ENCODE assay signal across 9 mouse cellular contexts in the genomic region with DNA sequence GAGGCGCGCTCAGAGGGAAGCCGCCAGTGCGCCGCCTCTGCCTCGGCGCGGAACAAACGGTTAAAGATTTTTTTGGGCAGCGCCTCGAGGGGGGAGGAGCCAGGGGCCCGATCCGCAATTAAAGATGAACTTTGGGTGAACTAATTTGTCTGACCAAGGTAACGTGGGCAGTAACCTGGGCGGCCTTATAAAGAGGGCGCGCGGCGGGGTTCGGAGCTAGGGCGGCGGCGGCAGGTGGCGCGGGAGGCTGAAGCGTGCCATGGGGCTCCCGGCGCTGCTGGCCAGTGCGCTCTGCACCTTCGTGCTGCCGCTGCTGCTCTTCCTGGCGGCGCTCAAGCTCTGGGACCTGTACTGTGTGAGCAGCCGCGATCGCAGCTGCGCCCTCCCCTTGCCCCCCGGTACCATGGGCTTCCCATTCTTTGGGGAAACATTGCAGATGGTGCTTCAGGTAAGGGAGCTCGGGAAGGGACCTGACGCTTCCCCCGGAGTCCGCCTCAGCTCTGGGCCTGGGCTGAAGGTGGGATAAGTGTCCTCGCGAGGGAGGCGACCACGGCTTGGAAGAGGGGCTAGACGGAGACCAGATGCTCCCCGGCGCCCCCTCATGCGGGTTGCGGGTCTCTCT. TPM values are rescaled to one million over a fixed set of nuclear protein-coding genes. Genes with fewer than 3 reads are reported as not detected.
DNase-seq lines count a peak whose midpoint lies in the region; ATAC-seq lines count a peak whose summit lies in the region.
"Had no signal": no experiment of that assay in that cellular context is flagged by ENCODE, and none has a peak within 500 bp of the region (broad histone marks: within the 10 kb centered on the region; RNA-seq: fewer than 3 reads in every experiment).

Gene Cyp26a1 (plus strand): TSS at position 148 of the 622 bp plus-strand sequence.

- WGBS in hindbrain, embryonic 11.5 days, result under 1% methylated on average over 51 of the region's 51 CpGs
- WGBS in liver, embryonic 15.5 days (ENCODE audit: insufficient replicate concordance), result 1% methylated on average over 51 of the region's 51 CpGs

- peaks cover 19% of the 10 kb centered on the region for H3K4me1 ChIP-seq in hindbrain, embryonic 11.5 days (replicated peaks; ENCODE audit: control insufficient read depth, insufficient read depth, low read length)
- peaks cover 28% of the 10 kb centered on the region for H3K4me1 ChIP-seq in liver, embryonic 15.5 days (replicated peaks)

- peak; percentile 24 for DNase-seq in right cerebral cortex, postnatal 25 days
- DNase-seq in right cerebral cortex, adult 18-20 months, result no peak
- DNase-seq in hindbrain, embryonic 11.5 days (ENCODE audit: low spot score), result peak; percentile 62
- no peak for DNase-seq in ovary, postnatal 14 days (ENCODE audit: low spot score)
- DNase-seq in adrenal gland, postnatal 10 days, result no peak
- DNase-seq in cerebellum, postnatal 14 days, result no peak
- DNase-seq: adrenal gland, postnatal 14 days had no signal

- H3K27ac ChIP-seq in hindbrain, embryonic 11.5 days (ENCODE audit: low read depth, low read length), result no peak within 1 kb of the TSS
- no peak within 1 kb of the TSS for H3K27ac ChIP-seq in liver, embryonic 15.5 days (replicated peaks)

- H3K9me3 ChIP-seq in hindbrain, embryonic 11.5 days (ENCODE audit: control insufficient read depth, low read length), result no peaks in the 10 kb centered on the region
- no peaks in the 10 kb centered on the region for H3K9me3 ChIP-seq in liver, embryonic 15.5 days (replicated peaks)

- peak within 1 kb of the TSS; percentile 34 for H3K4me2 ChIP-seq in hindbrain, embryonic 11.5 days (replicated peaks; ENCODE audit: low read depth, low read length)
- peak within 1 kb of the TSS; percentile 58 for H3K4me2 ChIP-seq in liver, embryonic 15.5 days

- peaks cover 90% of the 10 kb centered on the region for H3K27me3 ChIP-seq in hindbrain, embryonic 11.5 days (ENCODE audit: control insufficient read depth, insufficient read depth, low read length)
- peaks cover 99% of the 10 kb centered on the region for H3K27me3 ChIP-seq in liver, embryonic 15.5 days

- 0 out of 2 replicates have a peak, but pooled peaks have one; percentile 26 for ATAC-seq in hindbrain, embryonic 11.5 days (ENCODE audit: low FRiP score)
- no peak for ATAC-seq in liver, embryonic 15.5 days (ENCODE audit: insufficient read depth)
- ATAC-seq in CD4-positive, CD25-positive, alpha-beta regulatory T cell, adult 4 months, result no peak

- no peaks in the 10 kb centered on the region for H3K36me3 ChIP-seq in hindbrain, embryonic 11.5 days (ENCODE audit: control insufficient read depth, insufficient read depth, low read length)
- no peaks in the 10 kb centered on the region for H3K36me3 ChIP-seq in liver, embryonic 15.5 days (replicated peaks)

- H3K4me3 ChIP-seq in hindbrain, embryonic 11.5 days (ENCODE audit: low read depth, low read length), result peak within 1 kb of the TSS; percentile 31
- H3K4me3 ChIP-seq in liver, embryonic 15.5 days (replicated peaks), result peak within 1 kb of the TSS; percentile 28

- H3K9ac ChIP-seq in hindbrain, embryonic 11.5 days (ENCODE audit: low read depth, low read length), result 0 out of 2 replicates have a peak within 1 kb of the TSS, but pooled peaks have one; percentile 7
- no peak within 1 kb of the TSS for H3K9ac ChIP-seq in liver, embryonic 15.5 days

RNA-seq across cellular contexts. Expression of gene Cyp26a1, which starts in this region (rescaled TPM):
- polyA plus RNA-seq in hindbrain, embryonic 11.5 days (2014; fragmentation: Nextera tagmentation; extraction: Ambion mirVana), result 16.4 and 19.9 TPM in 2 replicates
- 0.16 and 0.20 TPM in 2 replicates for polyA plus RNA-seq in liver, embryonic 15.5 days (2015; fragmentation: Nextera tagmentation; extraction: Ambion mirVana)
- under 1 TPM in 1 of 2 experiments, not detected in 1; 0.36 TPM for total RNA-seq in adrenal gland, postnatal 10 days (2021)
- polyA plus RNA-seq in CD4-positive, CD25-positive, alpha-beta regulatory T cell, adult 4 months (2017; shearing (Covaris generic)), result not detected
- total RNA-seq: adrenal gland, postnatal 14 days had no signal

Comparison
In these comparisons a context has a peak if more than half of its experiments do, and no peak if none do; other contexts are left out.
1. RNA of gene Cyp26a1 (polyA plus RNA-seq): 16.4 to 19.9 TPM in hindbrain, embryonic 11.5 days; 0.16 to 0.20 TPM in liver, embryonic 15.5 days and not detected in CD4-positive, CD25-positive, alpha-beta regulatory T cell, adult 4 months; every median in the first group is over 10 times any median in the second.
2. DNase-seq: peak in right cerebral cortex, postnatal 25 days (single experiment) and hindbrain, embryonic 11.5 days (single experiment); none in right cerebral cortex, adult 18-20 months (single experiment), ovary, postnatal 14 days (single experiment), adrenal gland, postnatal 10 days (single experiment) and cerebellum, postnatal 14 days (0 of 2).